Mouse (Mus musculus): Measurements from ENCODE around the gene Zbtb42.
A peak's percentile ranks its signal among the peaks of the same experiment; 100 is the strongest.

The Zbtb42 gene

GRCm38 (mm10) chr12:112661851-112662250, 16.8 kb upstream of the Zbtb42 start:
- no peak for DNase-seq (ENCODE audit: low read depth)

- DNase-seq (ENCODE audit: low read depth), result no peak
Measured at GRCm38 (mm10) chr12:112663303-112663702, 15.3 kb upstream of the Zbtb42 start.

- no peak for DNase-seq (ENCODE audit: low read depth)
Measured at GRCm38 (mm10) chr12:112663716-112664115, 14.9 kb upstream of the Zbtb42 start.

GRCm38 (mm10) chr12:112664124-112664523, 14.5 kb upstream of the Zbtb42 start:
- no peak for DNase-seq (ENCODE audit: low read depth)

- DNase-seq (ENCODE audit: low read depth), result no peak
Measured at GRCm38 (mm10) chr12:112664656-112665055, 14.0 kb upstream of the Zbtb42 start.

GRCm38 (mm10) chr12:112665445-112665844, 13.2 kb upstream of the Zbtb42 start:
- DNase-seq (ENCODE audit: low read depth), result no peak

- DNase-seq (ENCODE audit: low read depth), result no peak
Measured at GRCm38 (mm10) chr12:112665881-112666544, 12.6 kb upstream of the Zbtb42 start.

- DNase-seq (ENCODE audit: low read depth), result no peak
Measured at GRCm38 (mm10) chr12:112667619-112668297, 10.9 kb upstream of the Zbtb42 start.

GRCm38 (mm10) chr12:112670718-112671393, 7.8 kb upstream of the Zbtb42 start:
- DNase-seq (ENCODE audit: low read depth), result no peak

- DNase-seq (ENCODE audit: low read depth), result no peak
Measured at GRCm38 (mm10) chr12:112671891-112672290, 6.7 kb upstream of the Zbtb42 start.

- no peak for DNase-seq (ENCODE audit: low read depth)
Measured at GRCm38 (mm10) chr12:112672744-112673575, 5.7 kb upstream of the Zbtb42 start.

GRCm38 (mm10) chr12:112673576-112674091, 5.0 kb upstream of the Zbtb42 start:
- DNase-seq (ENCODE audit: low read depth), result no peak

- peak; percentile 61 for DNase-seq (ENCODE audit: low read depth)
Measured at GRCm38 (mm10) chr12:112674132-112675011, 4.3 kb upstream of the Zbtb42 start, which contains the start of gene Akt1. Akt1 (minus strand) TSS chr12:112674884.

- DNase-seq (ENCODE audit: low read depth), result peak; percentile 87
Measured at GRCm38 (mm10) chr12:112675245-112676035, 3.2 kb upstream of the Zbtb42 start.

GRCm38 (mm10) chr12:112677076-112677475, 1.6 kb upstream of the Zbtb42 start:
- DNase-seq (ENCODE audit: low read depth), result no peak

GRCm38 (mm10) chr12:112677943-112678554, 579 bp upstream of the Zbtb42 start:
- DNase-seq (ENCODE audit: low read depth), result no peak

GRCm38 (mm10) chr12:112679027-112679996, 684 bp downstream of the Zbtb42 start:
- DNase-seq (ENCODE audit: low read depth), result no peak

- DNase-seq (ENCODE audit: low read depth), result no peak
Measured at GRCm38 (mm10) chr12:112683351-112683750, 4.7 kb downstream of the Zbtb42 start.
